Mouse (Mus musculus) cortical plate, adult 2 months (tissue): ENCODE data around the gene Lin28b.

Source experiments
- CTCF ChIP-seq: fragments of 200-500 bp; IDR thresholded peaks from 2 replicates; pipeline ENCODE4 v1.5.1; 2011; ENCODE audit warnings: mild to moderate bottlenecking, control low read depth, low read length; ENCODE audit not compliant: insufficient read depth; ENCODE audit errors: extremely low read depth
- POLR2A ChIP-seq: fragments of 200-500 bp; IDR thresholded peaks from 2 replicates; pipeline ENCODE4 v1.6.1; 2011; ENCODE audit warnings: mild to moderate bottlenecking, low read length, control low read depth; ENCODE audit not compliant: insufficient read depth; ENCODE audit errors: extremely low read depth

- TF ChIP-seq CTCF (no peak), POLR2A (no peak)
Observed at GRCm38 (mm10) chr10:45485226-45485760, 902 bp downstream of the Lin28b start.
